Mouse (Mus musculus) gastrocnemius, postnatal 10 days (tissue): ENCODE measurements around the gene Rsu1. TPM values are rescaled to one million over a fixed set of nuclear protein-coding genes. Genes with fewer than 3 reads are reported as not detected.
A peak's percentile ranks its signal among the peaks of the same experiment; 100 is the strongest.
"Not testable (repeated sequence)": the region's sequence is repeated elsewhere in the genome, so short reads cannot be mapped to it uniquely, and the experiment has no call there.

Source experiments
- DNase-seq: peaks from one replicate; pipeline ENCODE4 v3.0.0; 2021; ENCODE audit warnings: mixed read lengths
- total RNA-seq, 2 experiments: library from RNA; stranded (reverse); gene quantifications; 2 replicates each; pipeline ENCODE4 v1.2.3; 2021

The Rsu1 gene
- total RNA-seq, 2 experiments from 2014 or later, result 62.5 to 66.7 TPM

DNA sequence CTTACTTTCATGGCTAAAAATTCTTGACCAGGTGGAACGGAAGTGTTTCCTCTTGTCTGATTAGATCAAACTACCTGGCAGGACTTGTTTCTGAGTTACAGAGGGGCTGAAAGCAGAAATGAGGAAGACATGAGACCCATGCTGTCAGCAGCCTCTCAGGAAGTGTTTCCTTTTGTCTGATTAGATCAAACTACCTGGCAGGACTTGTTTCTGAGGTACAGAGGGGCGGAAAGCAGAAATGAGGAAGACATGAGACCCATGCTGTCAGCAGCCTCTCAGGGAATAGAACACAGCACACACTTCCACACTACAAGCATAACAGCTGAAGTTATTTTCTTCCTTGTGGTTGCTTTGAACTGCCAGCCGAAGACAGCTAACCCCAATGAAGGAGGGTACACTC is 46.7 kb downstream of the Rsu1 start:
- no peak for DNase-seq

DNA sequence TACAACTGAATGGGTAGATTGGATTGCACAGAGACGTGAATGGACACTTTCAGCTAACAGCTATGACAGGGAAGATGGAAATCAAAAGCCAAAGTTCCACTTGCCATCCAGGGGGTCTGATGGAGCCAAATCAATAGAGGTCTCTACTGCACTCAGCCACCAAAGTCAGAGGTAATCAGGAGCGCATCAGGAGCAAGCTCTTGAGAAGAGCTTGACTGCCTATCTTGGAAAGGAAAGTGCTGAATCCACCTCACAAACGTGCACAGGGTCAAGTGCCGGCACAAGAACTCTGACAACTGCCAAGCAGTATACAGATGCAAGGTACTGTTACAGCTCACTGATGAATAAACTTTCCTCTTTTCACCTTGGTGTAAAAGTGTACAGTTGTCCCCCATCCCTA is 47.8 kb downstream of the Rsu1 start:
- no peak for DNase-seq

DNA sequence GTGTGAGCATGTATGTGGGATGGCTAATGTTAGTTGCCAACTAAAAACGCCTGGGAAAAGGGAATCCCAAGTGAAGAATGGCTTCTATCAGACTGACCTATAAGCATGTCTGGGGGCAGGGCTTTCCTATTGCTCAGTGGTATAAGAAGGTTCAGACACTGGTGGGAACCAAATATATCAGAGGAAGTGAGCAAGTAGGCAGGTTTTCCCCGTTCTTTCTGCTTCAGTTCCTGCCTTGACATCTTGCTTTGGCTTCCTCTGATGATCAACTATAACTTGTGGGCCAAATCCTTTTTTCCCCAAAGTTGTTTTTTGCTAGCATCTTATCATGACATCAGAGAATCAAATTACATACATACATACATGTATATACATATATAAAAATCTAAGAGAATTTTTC is 51.1 kb downstream of the Rsu1 start:
- DNase-seq, result no peak

DNA sequence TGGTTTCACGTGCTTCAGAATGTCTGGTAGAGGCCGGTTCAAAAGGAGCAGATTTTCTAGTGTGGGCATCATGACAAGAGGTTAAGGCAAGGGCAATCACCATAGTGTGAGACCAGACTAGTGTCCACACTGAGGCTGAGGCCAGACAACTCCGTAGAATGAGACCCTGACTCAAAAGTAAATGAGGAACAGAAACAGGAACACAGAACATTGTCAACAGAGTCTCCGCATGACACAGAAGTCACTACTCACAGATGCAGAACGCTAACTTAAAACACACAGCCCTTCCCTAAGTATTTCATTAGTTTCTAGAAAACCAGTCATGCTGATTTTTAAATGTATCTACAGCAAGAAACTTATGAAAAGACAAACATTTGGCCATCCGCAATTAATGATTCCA is 53.1 kb downstream of the Rsu1 start:
- DNase-seq, result no peak

DNA sequence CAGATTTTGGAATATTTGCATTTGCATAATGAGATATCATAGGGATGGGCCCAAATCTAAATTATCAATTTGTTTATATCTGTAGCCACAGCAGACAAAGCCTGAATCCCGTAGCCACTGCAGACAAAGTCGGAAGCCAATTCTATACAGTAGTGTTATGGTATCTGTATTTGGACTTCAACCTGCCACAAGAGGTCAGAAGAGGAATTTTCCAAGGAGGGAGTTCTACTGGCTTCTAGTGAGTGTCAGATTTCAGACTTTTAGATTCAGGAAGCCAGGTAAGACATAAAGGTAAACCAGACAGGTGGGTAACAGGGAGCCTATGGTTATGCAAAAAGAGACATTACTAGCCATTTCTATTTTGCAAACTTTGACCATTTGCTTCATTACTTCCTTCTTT is 64.4 kb downstream of the Rsu1 start:
- DNase-seq, result no peak

DNA sequence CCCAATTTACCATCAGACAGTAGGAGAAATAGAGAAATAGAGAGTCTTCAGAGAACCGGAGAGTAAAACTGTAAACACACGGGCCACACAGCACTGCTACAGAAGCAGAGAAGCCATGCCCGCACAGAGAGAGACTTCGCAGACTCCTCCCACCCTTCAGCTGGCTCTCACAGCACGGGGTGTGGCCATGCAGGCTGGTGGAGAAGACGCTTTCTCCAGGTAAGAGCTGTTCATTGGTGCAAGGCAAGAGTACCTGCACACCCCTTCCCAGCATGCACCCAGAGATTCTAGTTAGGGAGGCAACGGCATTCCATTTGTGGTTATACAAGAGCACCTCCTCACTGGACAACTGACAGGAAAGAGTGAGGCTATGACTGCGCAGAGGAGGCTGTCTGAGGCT is 64.8 kb downstream of the Rsu1 start:
- no peak for DNase-seq

DNA sequence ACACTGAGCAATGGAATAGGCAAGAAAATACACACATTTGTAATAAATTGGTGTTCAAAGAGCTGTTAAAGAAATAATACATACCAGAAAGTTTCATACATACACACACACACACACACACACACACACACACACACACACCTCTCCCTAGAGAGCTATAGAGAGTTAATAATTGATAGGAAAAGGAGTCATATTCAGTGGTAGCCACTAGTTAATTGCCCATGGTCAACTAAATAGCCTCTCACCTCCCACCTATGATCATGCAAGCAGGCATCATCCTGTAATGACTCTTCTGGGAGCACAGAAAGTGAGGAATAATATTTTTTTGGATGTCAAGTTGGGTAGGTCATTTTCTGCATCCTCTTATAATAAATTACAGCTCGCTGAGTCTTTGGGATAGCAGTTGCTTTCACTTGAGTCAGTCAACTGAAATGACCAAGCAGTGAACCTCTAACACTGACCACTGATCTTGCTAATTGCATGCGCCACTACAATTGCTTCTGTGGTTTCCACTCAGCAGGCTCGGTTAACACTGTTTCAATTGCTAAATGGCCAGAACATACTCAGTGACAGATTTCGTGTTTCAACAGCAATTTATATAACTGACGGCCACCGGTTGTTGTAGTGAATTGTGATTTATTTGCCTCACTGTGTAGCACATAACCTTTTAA is 68.3 kb downstream of the Rsu1 start:
- no peak for DNase-seq

DNA sequence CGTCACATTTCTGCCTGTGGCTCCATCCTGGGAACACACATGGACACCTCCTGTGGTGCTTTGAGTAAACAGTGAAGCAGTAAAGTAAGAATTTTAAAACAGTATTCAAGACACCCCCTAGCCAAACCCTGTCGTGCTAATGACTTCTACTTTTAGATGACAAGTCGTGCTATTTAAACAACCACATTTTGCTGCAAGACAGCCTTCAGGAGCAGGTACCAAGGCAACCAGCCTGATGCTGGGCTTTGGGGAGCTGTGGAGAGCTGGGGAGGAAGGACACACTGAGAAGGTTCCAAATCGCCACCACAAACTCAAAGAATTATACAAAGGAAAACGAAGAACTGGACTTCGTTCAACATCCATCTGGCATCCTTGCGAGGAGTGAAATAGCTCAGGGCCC is 71.5 kb downstream of the Rsu1 start:
- no peak for DNase-seq

DNA sequence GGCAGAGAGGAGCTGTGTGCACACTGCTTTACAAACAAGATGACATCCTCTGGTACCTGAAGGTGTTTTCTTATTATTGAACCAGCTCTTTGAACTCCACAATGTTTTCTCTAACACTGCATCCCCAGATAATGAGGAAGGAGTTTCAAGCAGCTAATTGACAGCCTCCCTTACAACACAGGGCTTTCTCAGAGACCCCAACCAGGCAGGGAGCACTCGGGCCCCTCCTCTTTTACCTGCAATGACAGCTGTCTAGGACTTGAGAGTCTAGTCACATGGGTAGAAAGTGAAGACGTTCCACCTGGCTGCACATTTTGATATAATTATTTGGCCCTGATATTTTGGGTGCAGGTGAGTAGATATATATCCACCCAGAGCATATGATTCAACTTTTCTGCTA is 72.2 kb downstream of the Rsu1 start:
- DNase-seq, result no peak

DNA sequence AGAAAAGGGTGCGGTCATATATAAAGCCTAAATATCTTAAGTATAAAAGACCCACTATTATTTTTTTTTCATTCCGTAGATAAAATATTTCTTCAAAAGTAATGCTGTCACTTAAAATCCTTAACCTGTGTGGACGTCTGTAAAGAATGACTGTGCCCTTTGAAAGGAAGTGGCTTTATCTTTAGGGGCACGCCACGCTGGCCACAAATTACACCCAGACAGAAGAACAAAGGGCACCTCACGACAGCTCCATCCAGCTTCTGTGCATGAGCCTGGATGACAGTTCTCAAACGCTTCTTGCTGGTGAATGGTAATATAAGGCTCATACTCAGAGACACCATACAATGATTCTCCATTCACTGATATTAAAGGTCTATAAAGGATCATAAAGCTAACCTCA is 75.7 kb downstream of the Rsu1 start:
- DNase-seq, result no peak

DNA sequence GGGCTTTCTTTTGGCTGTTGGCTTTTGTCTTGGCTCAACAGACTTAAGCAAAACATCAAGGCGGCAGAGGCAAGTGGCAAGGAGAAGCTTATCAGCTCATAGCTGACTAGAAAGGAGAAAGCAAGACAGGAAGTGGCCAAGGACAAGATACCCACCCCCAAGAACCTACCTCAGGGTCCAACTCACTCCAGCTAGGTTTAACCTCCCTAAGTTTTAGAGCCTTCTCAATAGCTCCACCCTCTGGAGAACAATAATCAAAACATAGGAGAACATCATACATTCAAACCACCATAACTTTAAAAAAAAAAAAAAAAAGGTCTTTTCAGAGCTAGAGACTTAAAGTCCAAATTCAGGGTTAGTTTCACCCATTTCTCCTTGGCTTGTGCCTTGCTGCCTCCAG is 79.1 kb downstream of the Rsu1 start:
- no peak for DNase-seq

DNA sequence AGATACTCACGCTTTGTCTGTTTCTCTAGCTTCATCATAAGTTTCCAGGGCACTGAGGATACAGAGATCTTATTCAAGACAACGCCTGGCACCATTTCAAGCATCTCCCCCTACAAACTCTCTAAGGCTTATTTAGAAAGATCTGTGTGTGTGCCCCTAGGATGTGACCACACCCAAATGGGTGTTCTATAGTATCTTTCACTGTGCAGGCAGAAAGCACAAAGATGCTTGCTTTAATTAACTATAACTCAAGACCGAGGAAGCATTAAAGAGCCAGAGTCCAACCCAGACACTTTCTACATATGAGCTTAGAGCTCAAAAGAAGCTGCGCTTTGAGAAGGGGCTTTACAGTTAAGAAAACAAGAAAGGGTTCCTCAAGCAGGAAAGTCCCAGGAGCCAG is 80.4 kb downstream of the Rsu1 start:
- DNase-seq, result no peak

DNA sequence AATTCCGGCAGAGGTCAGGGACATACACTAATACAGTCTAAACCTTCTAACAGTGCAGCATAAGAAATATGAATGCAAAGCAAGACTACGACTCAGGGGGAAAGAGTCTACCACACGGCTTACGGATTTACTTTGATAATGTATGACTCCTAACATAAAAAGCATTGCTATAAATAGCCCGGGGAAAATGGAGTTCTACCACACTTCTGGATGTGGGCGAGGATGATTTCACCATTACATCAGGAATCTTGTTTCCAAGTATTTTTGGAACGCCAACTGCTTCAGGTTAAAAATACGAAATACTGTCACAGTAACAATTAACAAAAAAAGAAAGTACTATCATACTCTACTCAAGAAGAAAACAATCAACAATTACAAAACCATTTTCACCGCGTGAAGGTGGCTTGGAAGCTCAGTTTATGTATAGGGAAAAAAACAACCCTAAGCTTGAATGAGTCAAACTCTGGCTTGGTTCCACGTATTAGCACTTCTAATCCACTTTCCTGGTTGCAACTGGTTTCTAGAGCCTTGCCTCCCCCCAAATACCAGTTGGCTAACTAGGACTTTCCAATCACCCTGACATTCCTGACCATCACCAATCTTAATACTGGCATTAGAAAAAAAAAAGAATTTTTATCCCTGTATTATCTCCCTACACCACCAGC is 82.3 kb downstream of the Rsu1 start:
- no peak for DNase-seq

DNA sequence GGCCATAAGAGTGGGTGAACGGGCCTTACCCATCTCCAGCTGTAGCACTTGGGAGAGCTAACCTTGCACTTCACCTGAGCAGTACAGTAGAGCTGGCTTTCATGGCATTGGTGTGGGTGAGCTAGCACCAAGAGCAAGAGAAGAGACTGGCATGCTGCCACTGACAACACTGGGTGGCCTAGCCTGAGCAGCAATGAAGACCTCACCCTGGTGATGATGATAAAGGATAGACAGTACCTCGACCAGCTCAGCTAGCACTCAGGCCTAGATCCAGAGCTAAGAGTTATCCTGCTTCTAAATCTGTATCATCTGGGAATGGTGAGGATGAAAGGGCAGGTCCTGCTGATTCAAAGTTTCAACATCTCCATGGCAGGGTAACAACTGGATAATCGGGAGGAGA is 88.1 kb downstream of the Rsu1 start:
- no peak for DNase-seq

DNA sequence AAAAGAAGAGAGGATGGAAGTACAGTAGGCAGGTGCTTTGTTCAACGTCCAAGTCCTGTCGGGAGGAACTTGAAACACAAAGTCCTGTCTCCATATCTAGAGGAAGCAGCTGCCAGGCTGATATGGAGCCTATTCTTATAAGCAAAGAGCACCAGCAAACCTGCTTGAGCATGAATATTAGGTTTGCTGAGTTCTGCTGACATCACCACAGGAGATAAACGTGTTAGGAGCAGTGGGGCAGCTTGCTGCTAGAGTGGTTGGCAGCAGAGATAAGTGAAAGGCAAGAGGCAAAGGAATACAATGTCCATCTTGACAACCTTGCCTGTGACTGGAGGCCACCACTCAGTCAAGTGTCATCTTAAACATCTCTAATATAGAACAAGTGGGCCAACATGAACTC is 89.3 kb downstream of the Rsu1 start:
- not testable (repeated sequence) for DNase-seq

DNA sequence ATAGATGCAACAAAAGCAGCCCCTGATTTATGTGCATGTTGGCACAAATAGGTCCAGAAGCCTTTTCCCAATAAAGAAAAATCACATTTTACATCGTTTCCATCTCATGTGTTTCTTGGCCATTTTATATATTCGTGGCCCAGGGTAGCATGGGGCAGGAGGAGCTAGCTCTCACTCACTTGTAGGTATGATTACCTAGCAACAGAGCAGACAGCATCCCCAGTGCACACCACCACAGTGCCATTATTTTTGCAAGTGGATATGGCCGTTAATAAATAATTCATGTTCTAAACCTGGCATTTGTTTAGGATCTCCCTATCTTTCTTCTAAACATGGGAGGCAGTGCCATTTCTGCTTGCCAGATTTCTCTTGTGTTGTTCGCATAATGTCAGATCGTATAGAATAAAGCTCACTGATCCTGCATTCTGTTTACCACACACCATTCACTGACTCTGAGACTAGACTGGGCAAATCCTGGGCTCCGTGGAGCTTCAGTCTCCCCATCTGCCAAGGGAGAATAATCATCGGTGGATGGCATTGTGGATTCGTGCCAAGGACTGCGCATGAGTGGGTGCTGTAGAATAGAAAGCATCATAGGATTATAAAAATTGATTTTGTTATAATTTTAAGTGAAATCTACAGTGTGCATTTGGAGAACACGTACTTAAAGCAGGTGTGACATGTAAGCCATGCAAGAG is 93.4 kb downstream of the Rsu1 start:
- DNase-seq, result no peak

DNA sequence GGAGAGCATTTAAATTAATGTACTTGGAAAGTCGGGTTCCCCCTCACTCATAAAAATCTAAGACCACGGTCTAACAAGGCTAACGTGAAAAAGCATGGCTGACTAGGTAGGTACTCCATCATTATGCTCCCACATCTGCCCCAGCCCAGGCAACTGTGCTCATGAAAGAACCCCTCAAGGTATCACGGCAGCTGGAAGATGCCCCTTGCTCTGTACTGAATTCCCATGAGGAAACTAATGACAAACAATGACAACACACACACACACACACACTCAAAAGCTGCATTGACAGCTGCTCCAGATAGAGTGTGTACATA is 95.0 kb downstream of the Rsu1 start:
- no peak for DNase-seq

DNA sequence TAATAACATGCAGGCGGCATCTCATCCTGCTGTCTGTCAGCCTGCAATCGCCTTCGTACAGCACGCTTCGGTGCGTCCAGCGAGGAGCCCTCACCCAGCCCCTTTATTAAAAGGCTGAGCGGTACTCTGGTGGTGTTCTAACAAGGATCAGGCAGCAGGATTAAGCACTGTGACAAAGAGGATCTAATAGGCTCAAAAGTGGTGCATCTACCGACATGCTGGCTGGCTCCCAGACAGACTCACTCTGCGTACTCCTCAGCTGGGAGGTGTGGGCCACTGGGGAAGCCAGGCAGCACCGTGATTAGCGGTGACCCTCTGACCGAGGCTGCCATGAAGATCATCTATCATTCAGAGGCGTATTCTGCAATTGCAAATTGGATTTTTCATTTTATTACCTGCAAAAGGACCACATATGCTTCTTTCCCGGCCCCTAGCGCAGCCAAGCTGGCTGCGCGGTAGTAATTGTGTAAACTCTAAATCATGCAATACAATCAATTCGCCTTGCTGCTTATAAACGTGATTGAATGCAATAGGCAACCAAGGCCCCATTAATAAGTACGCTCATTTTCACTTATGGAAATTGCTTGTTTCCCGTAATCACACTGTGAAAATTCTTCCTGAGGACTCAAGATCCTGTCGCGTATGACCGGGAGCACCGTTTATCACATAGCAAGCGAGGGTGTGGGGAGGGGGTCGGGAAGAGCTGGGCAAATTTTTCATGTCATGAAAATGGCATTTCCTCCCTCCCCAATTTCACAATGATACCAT is 95.5 kb downstream of the Rsu1 start:
- no peak for DNase-seq

DNA sequence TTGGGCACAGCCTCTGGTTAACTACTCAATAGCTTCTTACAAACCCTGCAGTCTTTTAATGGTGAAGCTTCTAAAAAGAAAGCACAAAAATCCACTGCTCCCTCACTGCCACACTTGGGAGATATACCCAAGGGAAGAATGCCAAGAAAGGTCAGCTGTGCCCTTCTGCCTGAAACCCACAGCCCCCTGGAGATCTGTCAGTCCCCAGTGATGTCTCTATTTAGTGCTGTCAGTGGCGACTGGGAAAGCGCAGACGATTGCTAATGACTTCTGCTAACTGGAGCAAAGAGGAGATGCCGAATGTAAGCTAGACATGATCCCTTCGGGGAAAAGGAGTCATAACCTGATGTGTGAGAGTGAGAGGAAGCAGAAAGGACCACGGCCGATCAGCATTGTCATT is 96.8 kb downstream of the Rsu1 start:
- no peak for DNase-seq

DNA sequence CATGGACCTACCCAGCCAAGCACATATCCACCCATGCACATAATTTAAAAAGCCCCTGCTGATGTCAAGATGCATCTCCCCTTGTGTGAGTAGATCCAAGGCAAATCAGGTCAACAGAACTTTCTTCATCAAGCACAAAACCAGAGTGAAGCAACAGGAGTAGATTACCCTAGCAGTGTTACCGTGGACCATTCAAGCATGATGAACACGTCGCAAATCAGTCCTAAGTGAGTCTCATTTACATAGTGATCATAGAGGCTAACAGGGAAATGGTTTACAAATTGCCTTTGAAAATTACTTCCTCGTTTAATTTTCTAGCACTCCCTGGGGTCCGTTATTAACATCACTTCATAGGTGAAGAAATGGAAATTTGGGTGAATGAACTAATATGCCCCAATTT is 100.6 kb downstream of the Rsu1 start:
- no peak for DNase-seq

DNA sequence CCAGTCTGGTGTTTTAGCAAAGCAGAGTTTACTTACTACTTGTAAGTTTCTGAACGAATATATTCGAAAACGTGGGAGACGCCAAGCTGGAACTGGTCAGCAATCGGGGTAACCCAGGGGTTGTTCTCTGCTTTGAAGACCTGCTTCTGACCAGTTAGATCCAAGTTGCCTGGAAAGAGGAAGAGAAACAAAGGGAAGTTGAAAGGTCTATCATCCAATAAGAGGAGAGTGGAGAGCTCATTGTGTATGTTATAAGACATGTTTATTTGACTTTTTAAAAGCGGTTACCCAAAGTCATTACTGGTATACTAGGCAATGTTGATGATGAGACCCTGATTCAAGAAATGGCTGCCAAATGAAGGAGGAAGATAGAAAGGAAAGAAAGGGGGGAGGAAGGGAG is 101.3 kb downstream of the Rsu1 start:
- no peak for DNase-seq

DNA sequence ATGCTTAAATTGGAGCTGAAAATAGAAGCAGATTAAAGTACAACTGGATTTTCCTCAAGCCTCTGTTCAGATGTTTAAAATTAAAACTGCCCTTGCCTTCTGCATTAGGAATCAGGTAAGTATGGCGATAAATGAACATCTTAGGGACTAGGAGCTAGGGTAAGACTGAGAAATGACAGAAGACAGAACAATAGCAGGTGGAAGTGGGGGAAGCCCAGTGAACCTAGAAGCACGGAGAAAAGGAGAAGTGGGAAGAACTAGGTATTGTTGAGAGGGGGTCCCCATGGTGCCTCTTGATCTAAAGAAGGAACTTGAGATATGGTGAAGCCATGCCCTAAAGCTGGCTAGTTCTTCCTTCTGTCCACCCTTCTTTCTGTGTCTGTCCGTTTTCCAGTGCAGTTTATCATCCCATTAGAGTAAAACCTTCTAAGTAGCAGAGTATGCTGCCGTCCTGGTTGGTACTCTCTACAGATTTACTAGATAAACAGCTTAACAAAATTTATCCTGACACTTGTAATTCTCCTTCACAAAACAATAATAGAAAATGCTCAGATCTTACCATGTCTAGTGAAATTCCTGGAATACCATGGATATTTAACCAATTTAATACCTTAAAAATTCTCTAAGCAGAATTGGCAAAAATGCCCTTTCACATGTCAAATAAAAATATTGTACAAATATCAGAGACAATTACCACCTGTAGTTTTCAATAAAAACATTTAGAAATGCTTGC is 101.9 kb downstream of the Rsu1 start:
- no peak for DNase-seq

DNA sequence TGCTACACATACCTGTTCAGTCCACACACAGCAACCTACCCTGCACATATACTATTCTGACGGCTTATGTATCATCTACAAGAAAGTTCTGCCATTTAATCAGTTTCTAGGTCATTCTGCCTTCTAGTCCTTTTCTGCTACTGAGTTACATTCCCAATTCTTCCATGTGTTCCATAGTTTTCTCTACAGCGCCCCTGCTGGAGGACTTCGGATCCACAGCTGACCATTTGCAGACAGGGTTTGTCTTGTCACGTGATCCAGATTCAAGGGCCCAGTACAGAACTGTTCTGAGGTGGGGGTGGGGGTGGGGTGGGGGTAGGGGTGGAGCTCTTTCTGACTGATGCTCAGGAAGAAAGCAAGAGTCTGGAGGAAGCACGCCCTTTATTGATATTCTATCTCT is 102.5 kb downstream of the Rsu1 start:
- DNase-seq, result peak; percentile 24
